Mouse (Mus musculus): ENCODE data around the gene Dhfr.
"Not testable (repeated sequence)": the region's sequence is repeated elsewhere in the genome, so short reads cannot be mapped to it uniquely, and the experiment has no call there.

The Dhfr gene

GRCm38 (mm10) chr13:92354456-92355271 lies at the start of gene Dhfr, which contains the start of gene Msh3:
Gene Dhfr (plus strand): TSS chr13:92354726.
Gene Msh3 (minus strand): TSS chr13:92355003.
- peak; percentile 90 to 97 for DNase-seq (ENCODE audit: low spot score in 2 of 2)

GRCm38 (mm10) chr13:92305680-92306079 lies 48.8 kb upstream of the Dhfr start, which contains the start of gene Gm20379:
Gene Gm20379 (plus strand): TSS chr13:92305980.
- no peak for DNase-seq (ENCODE audit: low spot score in 2 of 2)

GRCm38 (mm10) chr13:92314613-92315012 lies 39.9 kb upstream of the Dhfr start:
- no peak for DNase-seq (ENCODE audit: low spot score in 2 of 2)

- no peak for DNase-seq (ENCODE audit: low spot score in 2 of 2)
These were observed 33.8 kb upstream of the Dhfr start for GRCm38 (mm10) chr13:92320770-92321169.

- DNase-seq (ENCODE audit: low spot score in 2 of 2): no peak
These were observed 28.5 kb upstream of the Dhfr start for GRCm38 (mm10) chr13:92326030-92326429.

- DNase-seq (ENCODE audit: low spot score in 2 of 2): no peak
These were observed 26.5 kb upstream of the Dhfr start for GRCm38 (mm10) chr13:92328000-92328399.

GRCm38 (mm10) chr13:92330621-92331020 lies 23.9 kb upstream of the Dhfr start:
- DNase-seq (ENCODE audit: low spot score in 2 of 2): no peak

GRCm38 (mm10) chr13:92332103-92332879 lies 22.2 kb upstream of the Dhfr start:
- DNase-seq (ENCODE audit: low spot score in 2 of 2): no peak

GRCm38 (mm10) chr13:92336857-92337256 lies 17.7 kb upstream of the Dhfr start:
- DNase-seq (ENCODE audit: low spot score in 2 of 2): no peak

- DNase-seq (ENCODE audit: low spot score in 2 of 2): no peak
These were observed 16.6 kb upstream of the Dhfr start for GRCm38 (mm10) chr13:92337773-92338462.

- DNase-seq (ENCODE audit: low spot score in 2 of 2): no peak
These were observed 14.7 kb upstream of the Dhfr start for GRCm38 (mm10) chr13:92339787-92340186.

- no peak for DNase-seq (ENCODE audit: low spot score in 2 of 2)
These were observed 10.5 kb upstream of the Dhfr start for GRCm38 (mm10) chr13:92344033-92344432.

GRCm38 (mm10) chr13:92346338-92346737 lies 8.2 kb upstream of the Dhfr start:
- no peak for DNase-seq (ENCODE audit: low spot score in 2 of 2)

- DNase-seq (ENCODE audit: low spot score in 2 of 2): no peak
These were observed 3.4 kb upstream of the Dhfr start for GRCm38 (mm10) chr13:92351100-92351499.

- DNase-seq (ENCODE audit: low spot score in 2 of 2): no peak
These were observed 570 bp upstream of the Dhfr start for GRCm38 (mm10) chr13:92353956-92354355.

GRCm38 (mm10) chr13:92355272-92355643 lies 732 bp downstream of the Dhfr start:
- DNase-seq (ENCODE audit: low spot score in 2 of 2): no peak

- no peak for DNase-seq (ENCODE audit: low spot score in 2 of 2)
These were observed 1.9 kb downstream of the Dhfr start for GRCm38 (mm10) chr13:92356376-92356775.

GRCm38 (mm10) chr13:92357644-92358043 lies 3.1 kb downstream of the Dhfr start:
- DNase-seq (ENCODE audit: low spot score in 2 of 2): no peak

- DNase-seq (ENCODE audit: low spot score in 2 of 2): no peak
These were observed 7.1 kb downstream of the Dhfr start for GRCm38 (mm10) chr13:92361609-92362008.

GRCm38 (mm10) chr13:92365312-92365711 lies 10.8 kb downstream of the Dhfr start:
- DNase-seq (ENCODE audit: low spot score in 2 of 2): no peak

- no peak for DNase-seq (ENCODE audit: low spot score in 2 of 2)
These were observed 16.3 kb downstream of the Dhfr start for GRCm38 (mm10) chr13:92370811-92371210.

- DNase-seq (ENCODE audit: low spot score in 2 of 2): not testable (repeated sequence)
These were observed 16.9 kb downstream of the Dhfr start for GRCm38 (mm10) chr13:92371466-92371865.

All from left cerebral cortex, adult 9 months (tissue).